Mouse (Mus musculus) G1E-ER4 (cell line): Measurements from ENCODE around the gene Ngdn. TPM values are rescaled to one million over a fixed set of nuclear protein-coding genes. Genes with fewer than 3 reads are reported as not detected.

Source experiments
- GATA1 ChIP-seq: IDR thresholded peaks from one replicate; pipeline ENCODE4 v1.8.0; 2012; ENCODE audit warnings: low read length, inconsistent platforms
- polyA plus RNA-seq: library from polyadenylated mRNA; stranded (reverse); fragments of >175 nt; gene quantifications from 2 replicates; pipeline ENCODE4 v1.2.3, GENCODE M21; 2012

Gene Ngdn
- polyA plus RNA-seq, 1 experiment = 43.5 TPM

DNA sequence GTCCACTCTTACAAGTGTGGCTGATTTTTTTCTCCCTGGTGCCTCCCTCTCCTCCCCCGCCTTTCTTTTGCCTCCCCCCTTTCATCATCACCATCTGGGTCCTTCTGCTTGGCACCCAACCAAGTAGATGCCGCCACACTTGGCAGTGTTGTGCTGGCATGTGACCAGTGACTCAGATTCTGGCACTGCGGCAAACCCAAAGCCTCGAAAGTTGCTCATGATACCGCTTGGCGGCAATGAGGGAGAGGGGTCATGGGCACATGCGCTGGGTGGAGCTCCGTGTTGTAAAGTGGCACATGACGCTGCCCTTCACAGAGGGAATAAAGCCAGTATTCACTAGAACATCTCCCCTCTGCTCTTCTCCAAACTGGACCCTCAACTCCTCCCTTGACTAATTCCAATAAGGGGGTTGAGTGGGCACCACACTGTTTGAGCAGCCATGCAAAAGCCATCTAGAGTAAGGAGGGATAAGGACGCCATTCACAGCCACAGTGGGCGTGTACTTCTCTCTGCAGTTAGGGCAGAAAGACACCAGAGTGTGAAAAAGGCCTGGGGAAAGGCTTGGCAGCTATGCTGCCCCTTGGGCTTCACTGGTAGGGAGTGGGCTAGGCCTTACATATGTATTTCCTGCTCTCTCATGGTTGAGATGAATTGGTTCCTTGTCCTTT lies 40.0 kb downstream of the Ngdn start:
- no peak for TF ChIP-seq GATA1

DNA sequence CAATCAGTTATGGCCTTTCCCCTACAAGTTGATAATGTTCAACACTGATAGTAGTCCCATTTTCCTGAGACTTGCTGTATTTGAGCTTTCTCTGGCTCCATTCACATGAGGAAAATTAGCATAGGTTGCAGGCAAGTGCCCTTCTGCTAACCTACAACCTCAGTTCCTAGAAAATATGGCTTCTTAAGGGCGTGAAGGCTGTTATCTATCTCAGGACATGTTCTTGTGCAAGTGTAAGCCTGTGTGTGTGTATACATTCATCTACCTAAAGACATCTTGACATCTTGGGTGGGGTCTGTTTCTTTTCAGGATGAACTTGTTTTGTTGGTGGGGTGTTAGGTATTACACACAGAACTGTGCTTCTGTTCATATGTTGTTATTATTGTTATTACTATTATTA lies 43.8 kb downstream of the Ngdn start:
- TF ChIP-seq GATA1 = no peak

DNA sequence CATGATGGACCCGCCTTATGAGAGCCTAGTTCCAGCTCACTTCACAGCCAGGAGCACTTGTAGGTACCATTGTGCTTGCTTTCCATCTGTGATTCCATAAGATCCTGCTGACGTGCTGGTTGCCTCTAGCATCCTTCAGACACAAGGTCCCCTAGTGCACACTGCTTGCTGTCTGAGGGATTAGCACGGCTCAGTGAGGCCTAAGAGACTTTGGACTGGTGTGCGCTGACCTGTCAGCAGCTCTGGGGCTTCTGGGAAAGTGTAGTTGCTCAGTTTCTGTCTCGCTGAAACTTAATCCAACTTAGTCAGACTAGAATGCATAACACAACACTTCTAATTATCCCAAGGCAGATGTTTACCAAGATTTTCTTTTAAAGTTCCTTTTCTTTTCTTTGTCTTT lies 44.7 kb downstream of the Ngdn start:
- TF ChIP-seq GATA1 = no peak

DNA sequence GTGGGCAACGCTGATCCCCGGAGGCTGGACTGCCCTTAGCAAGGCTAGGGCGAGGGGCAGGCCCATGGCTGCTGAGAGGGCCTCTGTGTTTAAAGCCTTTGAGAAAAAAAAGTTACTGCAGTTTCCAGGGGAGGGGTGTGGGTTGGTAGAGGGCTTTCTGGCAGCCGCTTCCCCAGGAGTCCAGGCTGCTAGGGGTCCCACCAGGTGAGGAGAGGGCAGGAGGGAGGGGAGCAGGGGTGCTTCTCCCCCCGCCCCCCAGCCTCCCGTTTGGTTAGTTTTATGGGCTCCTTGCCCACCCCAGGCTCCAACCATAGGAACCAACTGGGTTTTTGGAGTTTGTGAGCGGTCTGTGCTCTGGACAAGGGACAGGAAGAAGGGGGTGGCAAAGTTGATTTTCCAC lies 46.6 kb downstream of the Ngdn start:
- TF ChIP-seq GATA1 = no peak

DNA sequence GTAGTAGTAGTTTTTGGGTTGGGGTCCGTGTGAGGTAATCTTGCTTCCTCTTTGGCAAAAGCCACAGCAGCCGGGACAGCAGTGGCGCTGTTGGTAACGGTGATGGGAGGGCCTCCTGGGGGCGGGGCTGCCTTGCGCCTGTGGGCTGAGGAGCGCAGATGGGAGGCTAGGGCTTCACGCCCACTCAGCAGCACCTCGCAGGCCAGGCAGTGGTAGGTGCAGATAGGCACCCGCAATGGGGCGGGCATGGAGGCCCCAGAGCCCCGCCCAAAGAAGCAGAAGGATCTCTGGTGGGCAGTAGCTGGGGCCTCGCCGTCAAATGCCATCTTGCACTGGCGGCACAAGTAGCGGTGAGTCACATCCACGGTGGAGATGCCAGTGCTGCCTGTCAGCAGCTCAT lies 47.4 kb downstream of the Ngdn start:
- no peak for TF ChIP-seq GATA1

DNA sequence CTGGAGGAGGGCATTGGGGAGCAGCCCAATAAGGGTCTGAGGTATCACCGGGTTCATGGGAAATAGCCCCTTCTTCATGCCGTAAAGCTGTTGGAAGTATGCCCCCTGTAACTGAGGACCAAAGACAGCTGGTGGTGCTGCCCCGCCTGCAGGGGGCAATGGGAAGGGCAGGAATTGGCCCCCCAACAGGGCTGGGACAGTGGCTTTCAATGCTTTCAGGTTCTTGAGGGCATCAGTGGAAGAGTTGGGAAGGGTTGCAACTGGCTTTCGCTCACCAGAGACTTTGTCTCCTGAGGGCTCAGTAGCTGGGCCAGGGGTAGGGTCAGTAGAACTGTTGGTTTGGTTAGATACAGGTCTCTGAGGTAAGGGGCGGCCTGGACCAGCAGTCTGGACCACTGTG lies 47.9 kb downstream of the Ngdn start:
- no peak for TF ChIP-seq GATA1

DNA sequence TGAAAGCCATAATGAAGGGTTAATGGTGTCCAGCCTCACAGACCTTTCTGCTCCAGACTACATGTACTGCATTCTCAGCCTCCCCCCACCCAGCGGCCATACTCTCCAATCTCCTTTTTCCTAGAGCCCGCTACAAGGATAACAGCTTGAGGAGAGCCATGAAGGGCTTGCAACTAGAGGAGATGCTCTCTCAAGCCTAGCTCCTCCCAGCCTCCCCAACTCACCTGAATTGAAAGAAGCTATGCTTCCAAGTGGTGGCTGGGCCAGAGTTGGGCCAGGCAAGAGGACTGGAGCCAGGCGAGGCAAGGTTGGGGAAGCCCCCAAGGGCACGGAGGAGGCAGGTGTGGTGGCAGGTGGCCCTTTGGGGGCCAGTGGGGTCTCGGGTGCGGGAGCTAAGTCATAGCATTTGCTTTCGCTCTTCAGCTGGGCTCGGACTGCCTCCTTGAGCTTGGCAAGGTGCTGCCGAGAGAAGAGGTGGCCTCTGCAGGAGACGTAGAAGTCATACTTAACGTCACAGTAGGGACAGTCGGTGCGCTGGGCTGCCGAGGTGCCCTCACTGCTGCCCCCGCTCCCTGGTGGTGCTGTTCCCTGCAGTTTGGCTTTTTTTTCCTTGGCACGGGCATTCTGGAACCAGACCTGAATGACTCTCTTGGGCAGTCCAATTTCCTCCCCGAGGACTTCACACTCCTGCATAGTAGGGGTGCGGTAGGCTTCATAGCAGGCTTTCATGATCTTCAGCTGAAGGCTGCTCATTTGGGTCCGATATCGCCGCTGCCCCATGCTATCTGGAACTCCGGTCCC lies 48.5 kb downstream of the Ngdn start:
- no peak for TF ChIP-seq GATA1

DNA sequence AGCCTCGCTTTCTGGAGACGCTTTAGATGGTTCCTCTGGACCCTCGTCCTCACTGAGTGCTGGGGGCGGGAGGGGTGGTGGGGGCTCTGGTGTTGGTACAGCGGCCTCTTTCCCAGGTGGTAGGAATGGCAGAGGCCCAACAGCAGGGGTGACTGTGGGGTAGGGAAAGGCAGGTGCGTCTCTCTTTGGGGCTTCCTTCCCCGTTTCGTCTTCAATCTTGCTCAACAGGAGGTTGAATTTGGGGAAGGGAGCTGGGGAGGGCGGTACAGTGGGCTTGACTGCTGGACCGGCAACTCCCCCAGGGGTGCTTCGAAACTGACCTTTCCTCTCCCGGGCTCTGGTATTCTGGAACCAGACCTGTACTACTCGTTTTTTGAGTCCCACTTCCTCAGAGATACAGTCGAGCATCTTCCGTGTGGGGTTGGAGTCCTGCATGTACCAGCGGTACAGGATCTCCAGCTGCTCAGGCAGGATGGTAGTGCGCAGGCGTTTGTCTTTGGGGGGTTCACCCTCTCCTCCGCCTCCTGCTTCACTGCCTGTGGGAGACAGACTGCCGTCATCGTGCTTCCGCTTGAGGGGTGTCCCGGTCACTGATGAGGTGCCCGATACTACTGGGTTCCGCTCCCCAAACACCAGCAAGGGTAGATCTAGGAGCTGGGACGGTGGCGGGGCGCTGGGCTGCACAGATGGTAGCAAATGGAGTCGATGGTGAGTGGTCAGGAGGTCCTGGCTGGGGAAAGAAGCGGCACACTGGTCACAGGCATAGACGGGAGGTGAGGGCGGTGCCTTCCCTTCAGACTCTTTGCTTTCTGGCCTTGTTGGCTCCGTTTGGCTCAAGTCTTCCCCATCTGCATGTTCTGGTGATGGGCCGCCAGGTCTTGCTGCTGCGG lies 49.5 kb downstream of the Ngdn start:
- no peak for TF ChIP-seq GATA1

DNA sequence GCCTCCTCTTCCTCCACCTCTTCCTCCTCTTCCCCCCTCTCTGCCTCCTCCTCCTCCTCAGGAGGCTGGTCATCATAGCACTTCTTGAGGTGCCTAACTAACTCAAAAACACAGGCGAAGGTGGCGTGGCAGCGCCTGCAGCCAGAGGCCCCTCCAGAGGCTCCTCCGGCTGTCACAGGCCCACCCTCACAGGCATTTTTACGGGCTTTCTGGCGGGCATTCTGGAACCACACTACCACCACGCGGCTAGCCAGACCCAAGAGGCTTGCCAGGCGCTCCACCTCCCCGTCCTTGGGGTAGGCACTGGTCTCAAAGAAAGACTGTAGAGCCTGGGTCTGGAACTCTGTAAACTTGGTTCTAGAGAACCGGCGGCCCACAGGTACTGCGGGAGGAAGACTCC lies 50.1 kb downstream of the Ngdn start:
- no peak for TF ChIP-seq GATA1

DNA sequence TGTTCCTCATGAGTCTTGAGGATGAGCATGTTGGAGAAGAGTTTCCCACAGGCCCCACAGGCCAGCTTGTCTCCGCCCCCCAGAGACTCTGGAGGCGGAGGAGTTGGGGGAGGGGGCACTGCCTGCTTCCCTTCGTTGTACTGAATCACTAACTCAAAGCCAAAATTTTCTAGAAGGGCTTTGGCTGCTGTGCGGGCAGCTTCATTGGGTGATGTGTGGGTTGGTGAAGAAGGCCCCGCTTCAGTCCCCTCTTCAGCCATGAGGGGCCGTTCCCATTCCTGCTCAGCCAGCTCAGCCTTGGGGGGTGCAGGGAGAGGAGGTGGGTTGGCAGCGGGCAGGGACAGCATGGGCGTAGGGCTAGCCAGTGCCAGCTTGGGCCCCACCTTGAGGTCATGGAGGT lies 50.8 kb downstream of the Ngdn start:
- TF ChIP-seq GATA1 = no peak

DNA sequence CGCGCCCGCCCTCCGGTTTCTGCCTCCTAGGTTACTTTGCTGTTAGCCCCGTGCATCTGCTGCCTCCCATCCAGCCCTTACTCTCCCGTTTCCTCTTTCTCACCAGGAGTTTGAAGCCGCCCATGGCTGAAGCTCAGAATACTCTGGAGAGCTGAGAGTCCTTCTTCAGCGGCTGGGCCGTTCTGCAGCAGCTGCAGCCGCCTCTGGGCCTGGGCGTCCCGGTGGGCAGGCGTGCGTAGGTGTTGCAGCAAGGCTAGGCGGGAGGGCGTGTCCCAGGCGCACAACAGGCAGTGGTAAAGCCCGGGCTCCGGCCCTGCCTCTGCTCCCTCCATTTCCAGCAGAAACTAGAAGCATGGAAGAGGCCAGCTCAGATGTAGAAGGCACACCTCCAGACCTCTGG lies 56.5 kb downstream of the Ngdn start:
- TF ChIP-seq GATA1 = no peak

Other genes with a start within 250 kb of the Ngdn start
- 79.2 and 81.1 TPM in 2 replicates for gene Slc7a8, start 233.5 kb upstream of the Ngdn start, polyA plus RNA-seq
- gene Rnf212b, start 201.3 kb upstream of the Ngdn start, polyA plus RNA-seq = not detected in 2 replicates
- gene Homez, start 144.5 kb upstream of the Ngdn start, polyA plus RNA-seq = 1.5 and 1.6 TPM in 2 replicates
- 1.3 and 2.3 TPM in 2 replicates for gene Ppp1r3e, start 137.9 kb upstream of the Ngdn start, polyA plus RNA-seq
- 41.2 and 42.5 TPM in 2 replicates for gene Bcl2l2, start 132.1 kb upstream of the Ngdn start, polyA plus RNA-seq
- gene Gm20521, start 132.0 kb upstream of the Ngdn start, polyA plus RNA-seq = 5.5 and 10.3 TPM in 2 replicates
- 412 and 528 TPM in 2 replicates for gene Pabpn1, start 123.0 kb upstream of the Ngdn start, polyA plus RNA-seq
- gene Slc22a17, start 102.3 kb upstream of the Ngdn start, polyA plus RNA-seq = not detected in 2 replicates
- gene Efs, start 89.3 kb upstream of the Ngdn start, polyA plus RNA-seq = 0.04 TPM in 1 of 2 replicates, not detected in the other
- gene Il25, start 82.8 kb upstream of the Ngdn start, polyA plus RNA-seq = not detected in 2 replicates
- gene Cmtm5, start 79.2 kb upstream of the Ngdn start, polyA plus RNA-seq = not detected in 2 replicates
- 0.01 TPM in 1 of 2 replicates, not detected in the other for gene Myh6, start 48.5 kb upstream of the Ngdn start, polyA plus RNA-seq
- not detected in 2 replicates for gene Gm17428, start 38.5 kb upstream of the Ngdn start, polyA plus RNA-seq
- 0.04 and 0.05 TPM in 2 replicates for gene Myh7, start 20.8 kb upstream of the Ngdn start, polyA plus RNA-seq
- gene Zfhx2, start 76.9 kb downstream of the Ngdn start, polyA plus RNA-seq = 1.9 and 2.3 TPM in 2 replicates
- 4.0 and 4.4 TPM in 2 replicates for gene Thtpa, start 79.3 kb downstream of the Ngdn start, polyA plus RNA-seq
- gene Ap1g2, start 91.1 kb downstream of the Ngdn start, polyA plus RNA-seq = 16.8 and 21.9 TPM in 2 replicates
- gene Jph4, start 101.5 kb downstream of the Ngdn start, polyA plus RNA-seq = 0.02 TPM in 1 of 2 replicates, not detected in the other
- gene Dhrs2, start 206.6 kb downstream of the Ngdn start, polyA plus RNA-seq = not detected in 2 replicates